Mouse (Mus musculus): ENCODE data around the gene Zbed3.
"Not testable (repeated sequence)": the region's sequence is repeated elsewhere in the genome, so short reads cannot be mapped to it uniquely, and the experiment has no call there.

The Zbed3 gene

DNA sequence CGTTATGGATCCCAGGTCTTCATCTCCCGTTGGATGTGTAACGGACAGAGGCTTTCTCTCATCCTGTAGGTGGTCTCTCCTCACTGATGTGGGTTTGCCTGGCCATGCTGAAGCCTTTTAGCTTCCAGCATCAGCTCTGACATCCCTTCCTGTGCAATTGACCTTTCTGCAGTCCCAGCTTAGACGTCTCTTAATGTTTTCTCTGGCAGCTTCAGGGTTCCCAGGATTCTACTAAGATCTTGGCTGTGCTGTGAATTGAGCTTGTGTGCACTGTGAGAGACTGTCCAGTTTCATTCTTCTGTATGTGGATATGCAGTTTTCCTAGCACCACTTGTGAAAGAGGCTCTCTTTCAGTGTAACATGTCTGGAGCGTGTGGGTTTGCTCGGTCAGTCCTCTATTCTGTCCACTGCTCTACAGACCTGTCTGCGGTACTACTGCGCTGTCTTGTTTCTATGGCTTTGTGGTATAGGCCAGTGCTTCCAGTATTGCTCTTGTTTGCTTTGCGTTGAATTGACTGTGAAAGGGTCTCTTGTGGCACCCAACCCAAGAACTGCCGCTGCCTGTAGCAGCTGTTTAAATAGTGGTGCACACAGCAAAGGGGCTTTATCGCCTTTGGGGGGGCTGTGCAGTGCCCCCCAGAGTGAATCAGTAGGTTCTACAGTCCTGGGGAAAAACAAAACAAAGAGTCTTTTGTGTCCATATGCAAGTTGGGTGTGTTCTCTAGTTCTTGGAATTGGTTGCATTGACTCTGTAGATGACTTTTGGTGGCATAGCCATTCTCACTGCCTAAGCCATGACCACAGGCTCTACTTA, 8.9 kb downstream of the Zbed3 start:
- no peak for DNase-seq (ENCODE audit: low read depth)

GRCm38 (mm10) chr13:95336122-95336677, 12.8 kb downstream of the Zbed3 start:
- no peak for DNase-seq (ENCODE audit: low read depth)

DNA sequence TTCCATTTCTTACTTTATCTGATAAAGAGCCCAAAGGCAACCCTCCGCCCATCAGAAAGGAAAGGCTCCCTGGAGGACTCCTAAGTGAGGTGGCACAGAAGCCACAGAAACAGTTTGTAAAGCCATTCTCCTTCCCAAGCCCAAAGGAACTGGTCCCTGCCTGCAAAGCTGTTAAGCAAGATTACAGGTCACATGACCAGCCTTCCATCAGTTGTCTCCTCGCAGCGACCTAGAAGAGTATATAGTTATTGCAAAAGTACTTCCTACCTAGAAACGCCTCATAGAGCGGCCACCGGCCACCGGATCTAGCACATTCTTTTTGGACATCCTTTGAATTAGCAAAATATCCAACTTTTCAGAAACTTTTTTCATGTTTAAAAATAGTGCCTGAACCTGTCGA, 20.1 kb downstream of the Zbed3 start:
- DNase-seq (ENCODE audit: low read depth), result no peak

- DNase-seq (ENCODE audit: low read depth), result no peak
These were observed 22.5 kb downstream of the Zbed3 start for GRCm38 (mm10) chr13:95345869-95346268.

- DNase-seq (ENCODE audit: low read depth), result peak; percentile 64
These were observed 23.7 kb downstream of the Zbed3 start for GRCm38 (mm10) chr13:95347018-95347696.

- no peak for DNase-seq (ENCODE audit: low read depth)
These were observed 25.1 kb downstream of the Zbed3 start for GRCm38 (mm10) chr13:95348476-95348875.

GRCm38 (mm10) chr13:95358223-95358622, 34.8 kb downstream of the Zbed3 start:
- DNase-seq (ENCODE audit: low read depth), result no peak

DNA sequence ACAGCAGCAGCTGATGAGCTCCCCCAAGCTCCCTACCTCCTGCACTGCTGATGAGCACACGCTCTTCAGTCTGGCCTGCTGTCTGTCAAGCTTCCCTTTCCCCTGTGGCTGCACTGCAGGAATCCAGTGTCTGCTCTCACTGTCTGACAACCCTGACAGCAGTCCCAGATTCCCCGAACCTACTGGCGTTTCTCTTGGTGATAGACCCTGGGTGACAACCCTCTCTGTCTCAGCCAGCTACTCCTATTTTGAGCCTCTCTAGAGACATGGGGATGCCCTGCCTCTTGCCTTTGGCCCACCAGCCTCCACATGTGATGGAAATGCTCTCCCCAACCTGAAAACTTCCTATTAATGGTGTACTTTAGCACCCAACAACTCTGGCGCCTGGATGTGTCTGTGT, 40.0 kb downstream of the Zbed3 start:
- no peak for DNase-seq (ENCODE audit: low read depth)

GRCm38 (mm10) chr13:95366356-95366755, 42.9 kb downstream of the Zbed3 start:
- DNase-seq (ENCODE audit: low read depth), result no peak

DNA sequence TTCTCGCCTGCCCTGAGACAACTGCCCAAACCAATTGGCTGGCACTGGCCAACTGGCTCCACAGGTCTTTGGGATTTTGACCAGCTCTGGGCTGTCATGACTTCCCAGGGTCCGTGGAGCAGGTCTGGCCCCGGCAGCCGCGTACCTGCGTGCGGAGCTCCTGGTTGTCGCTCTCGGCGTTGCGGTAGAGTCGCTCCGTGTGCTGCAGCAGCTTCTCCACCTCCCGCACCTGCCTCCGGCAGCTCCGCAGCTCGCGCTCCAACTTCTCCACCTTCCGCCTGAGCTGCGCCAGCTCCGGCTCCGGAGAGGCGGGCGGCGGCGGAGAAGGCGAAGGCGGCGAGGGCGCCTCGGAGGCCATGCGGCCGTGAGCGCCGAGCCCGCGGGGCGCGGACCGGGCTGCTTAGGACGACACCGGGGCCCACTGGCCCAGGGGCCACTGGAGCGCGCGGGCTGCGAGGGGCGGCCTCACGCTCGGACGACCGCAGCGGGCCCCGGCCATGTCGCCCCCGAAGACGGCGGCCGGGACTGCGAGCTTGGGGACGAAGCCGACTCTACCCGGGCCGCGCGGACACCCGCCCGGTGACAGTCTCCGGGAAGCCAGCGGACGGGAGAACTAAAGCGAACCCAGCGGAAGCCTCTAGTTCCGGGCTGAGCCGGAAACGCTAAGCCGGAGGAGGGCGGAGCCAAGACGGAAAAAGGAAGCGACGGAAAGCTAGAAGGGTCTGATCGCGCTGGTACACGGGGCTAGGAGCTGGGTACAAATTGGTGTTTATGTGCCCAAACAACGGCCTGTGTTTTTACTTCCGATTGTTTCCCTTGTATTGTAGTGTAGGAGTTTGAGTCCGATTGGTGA, 51.5 kb downstream of the Zbed3 start, which contains the start of gene Aggf1:
TSS of gene Aggf1 (minus strand) at position 652 of the 853 bp plus-strand sequence.
- DNase-seq (ENCODE audit: low read depth), result peak; percentile 83

DNA sequence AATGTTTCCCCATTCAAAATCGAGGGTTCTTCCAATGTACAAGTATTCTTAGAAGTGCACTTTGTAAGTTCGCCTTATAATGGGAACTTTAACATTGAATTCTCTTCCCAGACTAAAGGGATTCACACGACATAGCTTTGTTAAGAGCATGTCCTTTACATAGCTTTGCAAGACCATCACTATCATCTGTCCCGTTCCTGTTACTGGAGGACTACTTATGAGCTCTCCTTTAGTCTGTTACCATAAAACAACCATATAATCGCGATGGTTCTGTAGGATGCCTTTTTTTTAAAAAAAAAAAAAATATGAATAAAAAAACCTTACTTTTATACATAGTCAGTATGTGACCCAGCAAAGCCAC, 52.1 kb downstream of the Zbed3 start:
- no peak for DNase-seq (ENCODE audit: low read depth)

DNA sequence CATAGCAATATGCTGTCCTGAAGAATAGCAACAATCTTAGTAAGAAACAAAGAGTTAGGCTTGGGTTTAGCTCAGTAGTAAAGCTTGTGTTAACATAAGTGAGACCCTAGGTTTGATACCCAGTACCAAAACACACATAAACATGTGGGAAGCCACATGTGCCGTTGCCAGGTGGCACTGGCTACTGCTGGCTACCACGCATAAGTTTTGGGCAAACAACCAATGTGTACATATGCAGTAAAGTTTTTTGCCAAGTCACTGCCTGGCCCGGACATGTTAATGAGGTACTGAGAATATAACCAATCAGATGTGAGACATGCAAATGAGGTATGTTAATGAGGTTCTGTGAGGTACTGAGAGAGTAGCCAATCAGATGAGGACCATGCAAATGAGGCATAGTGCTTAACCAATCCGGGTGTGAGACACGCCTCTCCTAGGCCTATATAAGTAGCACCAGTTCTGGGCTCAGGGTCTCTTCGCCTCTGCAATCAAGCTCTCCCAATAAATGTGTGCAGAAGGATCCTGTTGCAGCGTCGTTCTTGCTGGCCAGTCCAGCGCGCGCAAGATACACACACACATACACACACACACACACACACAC, 53.4 kb downstream of the Zbed3 start:
- not testable (repeated sequence) for DNase-seq (ENCODE audit: low read depth)

DNA sequence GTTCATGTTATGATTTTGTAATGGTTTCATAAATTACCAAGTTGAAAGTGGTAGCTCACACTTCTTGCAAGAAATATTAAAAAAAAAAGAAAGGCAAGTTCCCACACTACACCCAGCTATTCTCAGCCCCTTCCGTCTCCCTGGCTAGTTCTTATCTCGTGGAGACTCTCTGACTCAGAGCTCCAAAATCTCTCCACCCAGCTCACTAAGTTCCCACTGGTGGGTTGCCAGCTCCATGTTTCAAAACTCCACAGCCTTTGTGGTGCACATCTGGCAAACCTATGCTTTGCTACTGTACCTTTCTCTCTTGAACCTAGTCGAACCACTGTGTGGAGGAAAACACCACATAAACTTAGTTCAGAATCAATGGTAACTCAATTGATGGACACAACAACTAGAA, 55.3 kb downstream of the Zbed3 start:
- DNase-seq (ENCODE audit: low read depth), result no peak

DNA sequence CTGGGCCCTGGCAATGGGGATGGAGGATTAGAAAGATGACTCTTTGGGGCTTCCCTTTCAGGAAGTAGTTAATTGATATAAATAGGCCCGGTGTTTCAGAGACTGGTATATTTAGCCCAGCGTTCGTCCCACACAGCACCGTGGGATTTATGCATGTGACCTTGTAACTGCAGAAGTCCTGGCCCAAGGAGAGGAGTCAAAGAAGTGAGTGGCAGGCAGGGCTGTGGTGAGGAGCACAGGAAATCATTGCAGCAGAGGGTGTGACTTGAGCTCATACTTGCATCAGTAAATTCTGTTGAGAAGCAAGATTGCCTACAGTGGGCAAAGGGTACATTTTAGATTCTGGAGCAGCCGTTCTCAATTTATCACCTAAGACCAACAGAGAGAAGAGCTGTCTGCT, 59.0 kb downstream of the Zbed3 start:
- DNase-seq (ENCODE audit: low read depth), result no peak
